Mouse (Mus musculus) heart, adult 10 weeks (tissue): ENCODE measurements around the gene Glod4. TPM values are rescaled to one million over a fixed set of nuclear protein-coding genes. Genes with fewer than 3 reads are reported as not detected.

Experiments
- polyA plus RNA-seq: library from polyadenylated mRNA; stranded (reverse); fragments of 350-450 nt; fragmentation: Illumina TruSeq; extraction: RNeasy Lipid Tissue Mini Kit (QIAGEN cat#74804); gene quantifications from one replicate; pipeline ENCODE4 v1.2.3, GENCODE M21; 2014; ENCODE audit warnings: low read depth, low replicate concordance

Gene Glod4
- polyA plus RNA-seq: 48.7 TPM

GRCm38 (mm10) chr11:76242901-76243810, at the start of gene Glod4, which contains the start of gene Mrm3:
Glod4 (minus strand) TSS chr11:76243725.
Mrm3 (plus strand) TSS chr11:76243715.

GRCm38 (mm10) chr11:76217390-76217800, 26.1 kb downstream of the Glod4 start, which contains the start of the genes Dbil5 and Gemin4:
Dbil5 (plus strand) TSS chr11:76217608.
Gemin4 (minus strand) TSS chr11:76217664.

GRCm38 (mm10) chr11:76179495-76180145, 63.9 kb downstream of the Glod4 start, which contains the start of the genes Vps53 and Fam57a:
Vps53 (minus strand) TSS chr11:76179647.
Fam57a (plus strand) TSS chr11:76179671.

Other genes starting within 250 kb of the Glod4 start
- gene 1700016K19Rik, start 243.8 kb downstream of the Glod4 start, polyA plus RNA-seq: not detected
- gene Rflnb, start 215.9 kb downstream of the Glod4 start, polyA plus RNA-seq: 26.2 TPM
- gene Vps53, start 64.1 kb downstream of the Glod4 start, polyA plus RNA-seq: 23.3 TPM
- gene Fam57a, start 64.1 kb downstream of the Glod4 start, polyA plus RNA-seq: 4.8 TPM
- not detected for gene Dbil5, start 26.1 kb downstream of the Glod4 start, polyA plus RNA-seq
- 4.8 TPM for gene Gemin4, start 26.1 kb downstream of the Glod4 start, polyA plus RNA-seq
- gene Mrm3, start within 50 bp of the Glod4 start, polyA plus RNA-seq: 28.5 TPM
- 12.9 TPM for gene Nxn, start 155.4 kb upstream of the Glod4 start, polyA plus RNA-seq
- gene Timm22, start 163.2 kb upstream of the Glod4 start, polyA plus RNA-seq: 27.8 TPM